Mouse (Mus musculus) adrenal gland, postnatal 36 days (tissue): ENCODE measurements around the gene Aifm1. TPM values are rescaled to one million over a fixed set of nuclear protein-coding genes. Genes with fewer than 3 reads are reported as not detected.
"Not testable (repeated sequence)": the region's sequence is repeated elsewhere in the genome, so short reads cannot be mapped to it uniquely, and the experiment has no call there.

ENCODE experiments used
- DNase-seq, 2 experiments: peaks; one replicate each; pipeline ENCODE4 v3.0.0; 2021; ENCODE audit warnings: mixed read lengths in 1 of 2
- total RNA-seq, 2 experiments: library from RNA; stranded (reverse); gene quantifications; 2 replicates each; pipeline ENCODE4 v1.2.3; 2021

The Aifm1 gene
- total RNA-seq, 2 experiments from 2014 or later: 163 to 224 TPM

- no peak for DNase-seq
Observed at GRCm38 (mm10) chrX:48460496-48460895, 52.9 kb downstream of the Aifm1 start.

GRCm38 (mm10) chrX:48456956-48457355, 56.4 kb downstream of the Aifm1 start:
- no peak for DNase-seq

- peak; percentile 44 to 73 for DNase-seq
Observed at GRCm38 (mm10) chrX:48455018-48455417, 58.3 kb downstream of the Aifm1 start.

- DNase-seq: no peak
Observed at GRCm38 (mm10) chrX:48454495-48454878, 58.9 kb downstream of the Aifm1 start.

- DNase-seq: peak; percentile 85 to 87
Observed at GRCm38 (mm10) chrX:48453736-48454494, 59.4 kb downstream of the Aifm1 start.

- DNase-seq: peak; percentile 45 to 62
Observed at GRCm38 (mm10) chrX:48452931-48453673, 60.3 kb downstream of the Aifm1 start.

GRCm38 (mm10) chrX:48452231-48452890, 61.0 kb downstream of the Aifm1 start:
- DNase-seq: no peak

- peak; percentile 38 to 45 for DNase-seq
Observed at GRCm38 (mm10) chrX:48449646-48450045, 63.7 kb downstream of the Aifm1 start.

- no peak for DNase-seq
Observed at GRCm38 (mm10) chrX:48444677-48445076, 68.7 kb downstream of the Aifm1 start.

GRCm38 (mm10) chrX:48441954-48442353, 71.4 kb downstream of the Aifm1 start:
- DNase-seq: no peak

GRCm38 (mm10) chrX:48441548-48441947, 71.8 kb downstream of the Aifm1 start:
- DNase-seq: no peak

GRCm38 (mm10) chrX:48439036-48439435, 74.3 kb downstream of the Aifm1 start:
- DNase-seq: peak; percentile 29 to 36

GRCm38 (mm10) chrX:48436082-48436481, 77.3 kb downstream of the Aifm1 start:
- not testable (repeated sequence) for DNase-seq

- peak; percentile 27 to 62 for DNase-seq
Observed at GRCm38 (mm10) chrX:48435477-48435900, 77.9 kb downstream of the Aifm1 start.

- DNase-seq: peak in 1 of 2 experiments; percentile 54
Observed at GRCm38 (mm10) chrX:48434251-48434650, 79.1 kb downstream of the Aifm1 start.

GRCm38 (mm10) chrX:48433527-48433899, 79.8 kb downstream of the Aifm1 start:
- peak in 1 of 2 experiments; percentile 61 for DNase-seq

GRCm38 (mm10) chrX:48432599-48433526, 80.5 kb downstream of the Aifm1 start:
- DNase-seq: no peak

GRCm38 (mm10) chrX:48429538-48429937, 83.8 kb downstream of the Aifm1 start:
- peak in 1 of 2 experiments; percentile 28 for DNase-seq

- DNase-seq: no peak
Observed at GRCm38 (mm10) chrX:48429100-48429499, 84.3 kb downstream of the Aifm1 start.

- DNase-seq: no peak
Observed at GRCm38 (mm10) chrX:48428642-48429041, 84.7 kb downstream of the Aifm1 start.

- peak in 1 of 2 experiments; percentile 37 for DNase-seq
Observed at GRCm38 (mm10) chrX:48428241-48428640, 85.1 kb downstream of the Aifm1 start.

GRCm38 (mm10) chrX:48425280-48425679, 88.1 kb downstream of the Aifm1 start:
- DNase-seq: peak in 1 of 2 experiments; percentile 41
